In the genomic region with DNA sequence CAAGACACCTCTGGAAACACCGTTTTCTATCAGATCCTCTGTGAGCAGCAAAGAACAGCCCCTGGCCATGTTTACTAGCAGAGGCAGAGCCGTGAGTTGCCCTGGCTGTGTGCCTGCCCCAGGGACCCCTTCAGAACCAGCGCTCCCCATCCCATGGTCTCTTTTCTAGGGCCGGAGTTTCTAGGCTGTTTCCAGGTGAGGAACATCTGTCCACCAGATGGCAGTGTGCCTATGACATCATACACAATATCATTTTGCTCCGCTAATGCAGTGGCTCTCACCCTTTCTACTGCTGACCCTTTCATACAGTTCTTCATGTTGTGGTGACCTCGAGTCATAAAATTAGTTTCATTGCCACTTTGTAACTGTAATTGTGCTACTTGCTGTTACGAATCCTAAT, we compare ENCODE assay signal across 8 mouse cellular contexts. TPM values are rescaled to one million over a fixed set of nuclear protein-coding genes. Genes with fewer than 3 reads are reported as not detected.
A peak's percentile ranks its signal among the peaks of the same experiment; 100 is the strongest.
DNase-seq lines count a peak whose midpoint lies in the region; ATAC-seq and TF ChIP-seq lines count a peak whose summit lies in the region.

No protein-coding gene starts in this region.

- no peak for TF ChIP-seq EP300 in liver, embryonic 14.5 days (IDR thresholded peaks at IDR 0.05; ENCODE audit: low read depth)

- no peak for DNase-seq in forebrain, embryonic 11.5 days (ENCODE audit: low spot score)
- DNase-seq in right cerebral cortex, postnatal 14 days, result peak; percentile 45
- DNase-seq in right cerebral cortex, postnatal 25 days, result no peak
- DNase-seq in embryonic facial prominence, embryonic 14.5 days (ENCODE audit: low spot score), result peak; percentile 81
- DNase-seq in liver, embryonic 14.5 days (ENCODE audit: low read depth in 3 of 3, low spot score in 3 of 3), result no peak
- peak; percentile 34 for DNase-seq in retina, postnatal 7 days (ENCODE audit: low read depth, low spot score)
- no peak for DNase-seq in layer of hippocampus, adult 18-20 months (ENCODE audit: low spot score in 2 of 2)

- H3K9me3 ChIP-seq in forebrain, embryonic 11.5 days (ENCODE audit: control insufficient read depth, low read length), result no peaks in the 10 kb centered on the region
- no peaks in the 10 kb centered on the region for H3K9me3 ChIP-seq in forebrain, embryonic 13.5 days (replicated peaks)
- no peaks in the 10 kb centered on the region for H3K9me3 ChIP-seq in embryonic facial prominence, embryonic 14.5 days (ENCODE audit: control insufficient read depth, low read length)
- no peaks in the 10 kb centered on the region for H3K9me3 ChIP-seq in liver, embryonic 14.5 days (ENCODE audit: control insufficient read depth, low read length)

- H3K27me3 ChIP-seq in forebrain, embryonic 11.5 days (ENCODE audit: control insufficient read depth, insufficient read depth, low read length), result no peaks in the 10 kb centered on the region
- H3K27me3 ChIP-seq in forebrain, embryonic 13.5 days, result no peaks in the 10 kb centered on the region
- no peaks in the 10 kb centered on the region for H3K27me3 ChIP-seq in embryonic facial prominence, embryonic 14.5 days (replicated peaks; ENCODE audit: control insufficient read depth, insufficient read depth, low read length)
- H3K27me3 ChIP-seq in liver, embryonic 14.5 days (ENCODE audit: control insufficient read depth, insufficient read depth, low read length), result no peaks in the 10 kb centered on the region

- ATAC-seq in forebrain, embryonic 11.5 days (replicated peaks; ENCODE audit: low FRiP score), result 0 out of 2 replicates have a peak, but pooled peaks have one; percentile 44
- ATAC-seq in forebrain, embryonic 13.5 days, result no peak
- 0 out of 2 replicates have a peak, but pooled peaks have one; percentile 61 for ATAC-seq in embryonic facial prominence, embryonic 14.5 days (ENCODE audit: low read depth)
- ATAC-seq in liver, embryonic 14.5 days (ENCODE audit: insufficient read depth), result no peak

- no peaks in the 10 kb centered on the region for H3K36me3 ChIP-seq in forebrain, embryonic 11.5 days (ENCODE audit: control insufficient read depth, insufficient read depth, low read length)
- no peaks in the 10 kb centered on the region for H3K36me3 ChIP-seq in forebrain, embryonic 13.5 days (ENCODE audit: poor library complexity, severe bottlenecking)
- no peaks in the 10 kb centered on the region for H3K36me3 ChIP-seq in embryonic facial prominence, embryonic 14.5 days (ENCODE audit: control insufficient read depth, insufficient read depth, low read length)
- no peaks in the 10 kb centered on the region for H3K36me3 ChIP-seq in liver, embryonic 14.5 days (replicated peaks; ENCODE audit: control insufficient read depth, insufficient read depth, low read depth)

- H3K9ac ChIP-seq in forebrain, embryonic 11.5 days (ENCODE audit: low read length), result no peak overlapping the region
- no peak overlapping the region for H3K9ac ChIP-seq in forebrain, embryonic 13.5 days
- H3K9ac ChIP-seq in embryonic facial prominence, embryonic 14.5 days (ENCODE audit: low read depth, low read length), result no peak overlapping the region
- no peak overlapping the region for H3K9ac ChIP-seq in liver, embryonic 14.5 days (replicated peaks)

- H3K27ac ChIP-seq in forebrain, embryonic 11.5 days (ENCODE audit: low read depth, low read length), result no peak overlapping the region
- H3K27ac ChIP-seq in forebrain, embryonic 13.5 days, result no peak overlapping the region
- no peak overlapping the region for H3K27ac ChIP-seq in embryonic facial prominence, embryonic 14.5 days (replicated peaks; ENCODE audit: low read depth, low read length)
- no peak overlapping the region for H3K27ac ChIP-seq in liver, embryonic 14.5 days

- WGBS in forebrain, embryonic 11.5 days, result 50% methylated on average over 7 of the region's 7 CpGs
- WGBS in forebrain, embryonic 13.5 days, result 52% methylated on average over 7 of the region's 7 CpGs
- 21% methylated on average over 7 of the region's 7 CpGs for WGBS in embryonic facial prominence, embryonic 14.5 days
- 29% methylated on average over 7 of the region's 7 CpGs for WGBS in liver, embryonic 14.5 days (ENCODE audit: insufficient replicate concordance)

- H3K4me3 ChIP-seq in forebrain, embryonic 11.5 days (ENCODE audit: low read depth, low read length), result no peak overlapping the region
- H3K4me3 ChIP-seq in forebrain, embryonic 13.5 days, result no peak overlapping the region
- H3K4me3 ChIP-seq in embryonic facial prominence, embryonic 14.5 days (ENCODE audit: low read depth, low read length), result no peak overlapping the region
- no peak overlapping the region for H3K4me3 ChIP-seq in liver, embryonic 14.5 days (ENCODE audit: insufficient read depth in 1 of 2, low read depth in 2 of 2, low read length in 2 of 2)

- H3K4me1 ChIP-seq in forebrain, embryonic 11.5 days (replicated peaks; ENCODE audit: control insufficient read depth, insufficient read depth, low read length), result no peaks in the 10 kb centered on the region
- peaks cover 22% of the 10 kb centered on the region; the same call in 1 of the 2 replicates for H3K4me1 ChIP-seq in forebrain, embryonic 13.5 days
- no peaks in the 10 kb centered on the region for H3K4me1 ChIP-seq in embryonic facial prominence, embryonic 14.5 days (ENCODE audit: control insufficient read depth, insufficient read depth, low read length)
- H3K4me1 ChIP-seq in liver, embryonic 14.5 days (replicated peaks; ENCODE audit: control insufficient read depth in 2 of 2, insufficient read depth in 2 of 2, low read length in 1 of 2), result peaks cover 0 to 9% of the 10 kb centered on the region in 2 experiments; a peak in 2 of 4 replicates

- no peak overlapping the region for H3K4me2 ChIP-seq in forebrain, embryonic 11.5 days (ENCODE audit: low read depth, low read length, severe bottlenecking)
- no peak overlapping the region for H3K4me2 ChIP-seq in forebrain, embryonic 13.5 days
- no peak overlapping the region for H3K4me2 ChIP-seq in embryonic facial prominence, embryonic 14.5 days (ENCODE audit: low read depth, low read length)
- no peak overlapping the region for H3K4me2 ChIP-seq in liver, embryonic 14.5 days (ENCODE audit: low read depth)

- peak; percentile 66 for TF ChIP-seq CTCF in liver, embryonic 14.5 days (IDR thresholded peaks at IDR 0.05; ENCODE audit: low read depth)

RNA-seq across cellular contexts. Expression of a gene that starts 34.2 kb away (rescaled TPM):
- 0.05 TPM in 1 of 2 replicates, not detected in the other for polyA plus RNA-seq in forebrain, embryonic 11.5 days (2014; fragmentation: Nextera tagmentation; extraction: Ambion mirVana)
- polyA plus RNA-seq in forebrain, embryonic 13.5 days (2015; fragmentation: Nextera tagmentation; extraction: Ambion mirVana), result 0.05 and 0.09 TPM in 2 replicates
- 0.09 and 0.22 TPM in 2 replicates for polyA plus RNA-seq in embryonic facial prominence, embryonic 14.5 days (2014; fragmentation: Nextera tagmentation; extraction: Ambion mirVana)
- 0.03 TPM in 2 replicates for polyA plus RNA-seq in liver, embryonic 14.5 days (2012; rRNA removed)
- 0.08 TPM in 1 of 2 replicates, not detected in the other for polyA plus RNA-seq in liver, embryonic 14.5 days (2014; fragmentation: Nextera tagmentation; extraction: Ambion mirVana)
- total RNA-seq in layer of hippocampus, adult 18-20 months (2021), result under 1 TPM; 0.27 to 0.28 TPM

Comparison
In these comparisons a context has a peak if more than half of its experiments do, and no peak if none do; other contexts are left out.
1. ATAC-seq: peak in forebrain, embryonic 11.5 days (single experiment) and embryonic facial prominence, embryonic 14.5 days (single experiment); none in forebrain, embryonic 13.5 days (single experiment) and liver, embryonic 14.5 days (single experiment).
2. DNase-seq: peak in right cerebral cortex, postnatal 14 days (single experiment), embryonic facial prominence, embryonic 14.5 days (single experiment) and retina, postnatal 7 days (single experiment); none in forebrain, embryonic 11.5 days (single experiment), right cerebral cortex, postnatal 25 days (single experiment), liver, embryonic 14.5 days (0 of 3) and layer of hippocampus, adult 18-20 months (0 of 2).